Mouse (Mus musculus): ENCODE data around the gene 1500009L16Rik. TPM values are rescaled to one million over a fixed set of nuclear protein-coding genes. Genes with fewer than 3 reads are reported as not detected.

Gene 1500009L16Rik
- polyA plus RNA-seq (2012) = not detected in 2 replicates

DNA sequence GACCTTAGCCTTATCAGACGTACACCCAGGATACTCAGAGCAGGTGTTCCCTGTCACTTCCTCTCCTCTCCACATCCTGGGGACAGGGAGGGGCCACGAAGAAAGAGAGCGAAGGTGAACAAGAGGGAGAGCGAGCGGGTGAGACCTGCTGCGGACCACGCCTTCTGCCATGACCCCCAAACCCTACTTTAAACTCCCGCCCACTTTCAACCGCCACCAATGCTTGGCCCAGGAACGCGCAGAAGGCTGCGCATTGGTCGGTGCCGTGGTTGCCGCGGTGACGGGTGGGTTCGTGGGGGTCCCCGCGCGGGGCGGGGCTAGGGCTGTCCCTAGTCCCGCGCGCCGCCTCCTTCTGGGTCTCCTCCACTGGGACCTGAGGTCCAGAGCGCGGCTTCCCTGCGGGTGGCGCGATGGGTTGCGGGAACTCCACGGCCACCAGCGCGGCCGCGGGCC lies at the start of gene 1500009L16Rik:
TSS of gene 1500009L16Rik (plus strand) at position 287 of the 453 bp plus-strand sequence.
- TF ChIP-seq GATA1 (IDR thresholded peaks at IDR 0.05; ENCODE audit: low read length) = no peak

DNA sequence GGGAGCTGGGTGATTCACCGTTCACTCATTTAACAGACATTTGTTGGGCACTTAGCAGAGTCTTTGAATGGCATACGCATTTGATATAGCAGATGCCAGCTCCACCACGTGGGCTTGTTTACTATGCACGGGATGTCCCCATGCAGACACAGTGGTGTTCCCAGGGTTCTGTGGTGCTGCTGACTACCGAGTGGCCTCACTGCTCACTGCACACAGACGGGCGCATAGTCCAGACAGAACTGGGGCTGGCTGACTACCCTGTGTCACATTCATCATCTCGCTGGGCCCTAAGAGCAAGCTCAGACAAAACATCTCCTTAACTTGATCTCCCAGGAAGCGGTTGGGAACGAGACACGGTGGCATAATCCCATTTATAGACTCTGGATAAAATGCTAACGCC lies 41.3 kb upstream of the 1500009L16Rik start:
- TF ChIP-seq GATA1 (IDR thresholded peaks at IDR 0.05; ENCODE audit: low read length) = no peak

DNA sequence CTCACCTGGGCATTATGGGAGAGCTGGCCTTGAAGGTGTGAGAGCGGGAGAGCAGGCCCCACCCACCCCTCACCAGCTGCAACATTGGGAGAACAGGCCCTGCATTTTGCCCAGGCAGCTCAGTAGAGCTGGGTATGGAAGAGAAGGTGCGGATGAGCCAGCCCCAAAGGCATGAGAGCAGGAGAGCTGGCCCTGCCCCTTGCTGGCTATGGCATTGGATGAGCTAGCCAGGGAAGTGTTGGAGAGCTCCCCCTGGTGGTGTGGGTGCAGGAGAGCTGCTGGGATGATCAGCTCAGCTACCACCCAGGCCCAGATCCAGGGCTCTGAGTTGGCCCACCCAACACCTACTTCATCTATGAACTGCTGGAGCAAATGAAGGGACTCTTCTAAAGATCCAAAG lies 34.5 kb upstream of the 1500009L16Rik start:
- TF ChIP-seq GATA1 (IDR thresholded peaks at IDR 0.05; ENCODE audit: low read length) = no peak

DNA sequence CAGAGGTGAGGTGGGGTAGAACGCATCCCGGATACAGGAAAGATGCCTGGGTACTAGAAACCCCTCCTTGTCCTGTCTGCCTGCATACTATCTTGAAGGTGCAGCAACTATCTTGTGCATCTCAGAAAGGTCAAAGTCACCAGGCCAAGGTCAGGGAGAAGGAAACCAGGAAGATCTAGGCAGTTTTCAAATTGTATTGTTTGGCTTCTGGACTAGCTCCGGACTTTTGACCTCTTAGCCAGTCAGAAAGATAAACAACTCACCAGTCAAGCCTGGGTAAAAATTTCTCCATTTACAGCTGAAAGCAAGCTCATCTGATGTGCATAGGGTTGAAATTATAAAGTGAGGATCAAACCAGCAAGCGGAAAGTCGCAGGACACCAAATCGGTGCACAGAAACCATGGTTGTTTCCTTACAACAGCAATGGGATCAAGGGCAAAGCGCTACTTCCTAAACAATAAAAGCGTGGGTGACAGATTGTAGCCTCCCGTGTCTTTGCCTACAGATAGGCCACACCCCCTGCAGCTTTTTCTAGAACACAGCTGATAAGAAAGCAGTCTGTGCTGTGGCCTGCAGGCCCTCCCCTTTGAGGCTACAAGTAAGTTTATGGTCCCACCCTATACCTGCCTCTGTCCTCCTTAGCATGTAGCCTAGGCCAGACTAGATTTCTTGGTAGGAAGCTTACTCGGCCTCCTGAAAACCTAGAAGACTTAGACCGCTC lies 30.3 kb upstream of the 1500009L16Rik start:
- TF ChIP-seq GATA1 (IDR thresholded peaks at IDR 0.05; ENCODE audit: low read length) = no peak

DNA sequence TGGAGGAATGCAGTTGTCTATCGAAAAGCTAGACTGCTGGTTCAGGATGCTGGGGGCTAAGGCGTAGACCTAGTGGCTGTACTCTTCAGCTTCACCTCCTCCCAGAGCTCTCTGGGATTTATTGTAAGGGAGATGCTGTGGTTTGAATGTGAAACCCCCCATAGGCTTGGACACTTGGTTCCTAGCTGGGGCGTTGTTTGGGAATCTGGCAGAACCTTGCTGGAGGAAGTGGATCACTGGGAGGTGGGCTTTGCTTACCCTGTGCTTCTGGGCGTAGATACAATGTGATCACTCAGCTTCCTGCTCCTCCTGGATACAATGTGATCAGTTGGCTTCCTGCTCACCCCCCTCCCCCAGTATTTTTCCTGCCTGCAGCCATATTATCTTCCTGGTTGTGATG lies 26.4 kb upstream of the 1500009L16Rik start:
- TF ChIP-seq GATA1 (IDR thresholded peaks at IDR 0.05; ENCODE audit: low read length) = no peak

DNA sequence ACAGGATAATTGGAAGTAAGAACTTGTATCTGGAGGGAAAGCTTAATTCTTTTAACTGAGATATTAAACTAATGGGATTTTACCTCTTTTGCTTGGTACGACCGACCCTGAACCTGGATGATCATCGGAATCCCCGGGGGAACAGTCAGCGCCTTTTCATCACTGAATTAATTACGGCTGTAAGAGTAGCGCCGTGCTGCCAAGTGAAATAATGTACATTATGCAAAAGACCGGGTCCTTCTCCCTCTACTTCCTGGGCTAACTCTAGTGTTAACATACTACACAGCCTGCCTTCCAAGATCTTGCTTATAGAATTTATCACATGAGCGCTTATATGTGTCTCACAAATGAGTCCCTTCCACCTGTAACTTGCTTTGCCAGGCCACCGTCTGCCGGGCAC lies 16.0 kb upstream of the 1500009L16Rik start:
- TF ChIP-seq GATA1 (IDR thresholded peaks at IDR 0.05; ENCODE audit: low read length) = no peak

DNA sequence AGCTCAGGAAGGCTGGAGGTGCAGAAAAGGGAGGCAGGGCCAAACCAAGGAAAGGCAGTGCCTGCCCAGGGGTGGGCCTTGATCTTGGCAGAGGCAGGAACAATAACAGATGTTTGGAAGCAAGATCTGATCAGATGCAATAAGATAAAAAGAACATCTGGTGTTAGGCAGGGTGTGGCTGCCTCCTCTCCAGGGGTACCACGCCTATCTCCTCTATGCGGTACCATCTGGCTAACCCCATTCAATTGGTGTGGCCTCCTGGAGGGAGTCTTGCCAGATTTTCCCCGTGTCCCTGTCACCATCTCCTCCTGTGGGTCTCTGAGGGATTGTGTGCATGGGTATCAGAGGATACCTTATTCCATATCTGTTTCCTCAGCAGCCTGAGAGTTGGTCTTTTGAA lies 12.7 kb upstream of the 1500009L16Rik start:
- TF ChIP-seq GATA1 (IDR thresholded peaks at IDR 0.05; ENCODE audit: low read length) = no peak

DNA sequence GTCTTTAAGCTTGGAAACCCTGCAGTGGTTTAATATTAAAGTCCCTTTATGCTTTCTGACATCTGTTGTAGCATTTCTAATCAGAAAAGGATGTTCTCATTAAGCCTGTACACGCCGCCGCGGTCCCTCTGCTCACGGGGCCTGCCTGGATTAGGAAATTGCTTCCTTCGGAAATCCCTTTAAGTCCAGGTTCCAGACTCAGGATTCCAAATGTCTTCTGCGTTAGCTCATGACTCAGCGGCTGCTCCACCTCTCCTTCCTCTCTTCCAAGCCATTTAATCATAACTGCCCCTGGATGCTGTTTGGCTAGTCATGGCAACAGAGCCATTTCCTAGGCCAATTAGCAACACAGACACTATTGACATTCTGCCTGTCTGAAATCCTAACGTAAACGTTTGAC lies 10.9 kb upstream of the 1500009L16Rik start:
- no peak for TF ChIP-seq GATA1 (IDR thresholded peaks at IDR 0.05; ENCODE audit: low read length)

DNA sequence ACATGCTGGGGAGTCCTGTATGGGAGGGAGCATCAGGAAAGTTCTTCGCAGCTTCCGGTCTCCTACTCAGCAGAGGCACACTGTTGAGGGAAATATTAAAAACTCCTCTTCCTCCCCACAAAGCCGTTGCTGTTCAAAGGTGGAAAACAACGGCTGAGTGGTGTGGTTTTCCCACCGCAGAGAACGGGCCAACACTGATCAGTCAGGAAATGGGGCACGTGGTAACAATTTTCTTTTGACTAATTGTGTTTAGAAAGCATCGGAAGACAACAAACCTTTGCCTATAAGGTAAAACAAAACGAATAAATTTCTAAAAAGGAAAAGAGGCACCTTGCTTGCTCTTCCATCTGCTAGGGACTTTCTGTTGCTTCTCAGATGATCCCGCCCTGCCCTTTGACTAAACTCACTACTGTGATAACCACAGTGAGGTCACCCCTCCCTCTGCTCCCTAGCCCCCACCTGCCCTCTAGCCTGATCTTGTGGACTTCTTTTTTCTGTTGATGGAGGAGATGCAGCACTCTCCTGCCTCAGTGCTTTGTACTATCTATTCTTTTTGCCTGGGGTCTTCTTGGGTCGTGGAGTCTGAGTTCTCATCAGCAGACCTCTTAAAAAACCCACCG lies 3.7 kb upstream of the 1500009L16Rik start:
- TF ChIP-seq GATA1 (IDR thresholded peaks at IDR 0.05; ENCODE audit: low read length) = no peak

DNA sequence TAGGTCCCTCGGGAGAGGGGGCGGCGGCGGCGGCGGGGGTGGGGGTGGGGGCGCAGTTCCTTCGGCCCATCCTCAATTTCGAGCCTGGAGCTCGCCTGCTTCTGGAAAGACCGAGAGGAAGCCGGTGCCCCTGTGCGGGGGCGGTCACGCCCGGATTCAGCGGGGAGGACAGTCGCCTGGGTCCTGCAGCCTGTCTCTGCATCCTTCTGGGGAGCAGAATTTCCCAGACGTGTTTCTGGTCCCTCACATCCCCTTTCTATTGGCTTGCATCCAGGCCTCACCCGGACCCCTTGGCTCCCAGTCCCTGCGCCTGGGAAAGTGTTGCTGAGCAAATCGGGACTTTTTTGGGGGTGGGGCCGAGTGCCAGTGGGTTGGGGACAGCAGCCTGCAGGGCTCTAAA lies 390 bp downstream of the 1500009L16Rik start:
- no peak for TF ChIP-seq GATA1 (IDR thresholded peaks at IDR 0.05; ENCODE audit: low read length)

DNA sequence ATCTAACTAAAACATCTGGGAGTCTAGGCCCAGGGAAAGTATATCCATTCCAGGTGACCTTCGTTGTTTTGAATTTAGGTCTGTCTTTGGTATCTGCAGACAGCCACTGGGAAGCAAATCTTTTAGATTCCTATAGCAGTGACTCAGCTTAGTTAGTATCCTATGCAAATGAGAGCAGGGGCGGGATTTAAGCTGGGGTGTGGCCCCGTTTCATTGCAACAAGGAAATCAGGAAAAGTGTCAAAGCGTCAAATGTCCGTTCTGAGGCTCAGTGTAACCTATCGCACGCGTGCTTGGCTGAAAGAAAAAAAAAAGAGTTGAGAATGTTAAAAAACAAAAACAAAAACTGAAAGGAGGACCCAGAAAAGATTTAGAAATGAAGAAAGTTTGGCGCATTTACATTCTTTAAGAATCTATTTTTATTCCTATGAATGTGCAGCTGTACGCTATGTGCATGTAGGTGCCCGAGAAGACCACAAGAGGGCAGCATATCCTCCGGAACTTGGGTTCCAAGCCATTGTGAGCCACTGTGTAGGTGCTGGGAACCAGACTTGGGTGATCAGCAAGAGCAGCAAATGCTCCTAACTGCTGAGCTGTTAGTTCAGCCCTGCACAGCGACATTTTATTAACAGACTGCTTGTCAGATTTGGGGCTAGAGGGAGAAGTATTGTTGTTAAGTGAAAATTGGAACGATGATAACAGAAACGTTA lies 1.8 kb downstream of the 1500009L16Rik start:
- TF ChIP-seq GATA1 (IDR thresholded peaks at IDR 0.05; ENCODE audit: low read length) = no peak

DNA sequence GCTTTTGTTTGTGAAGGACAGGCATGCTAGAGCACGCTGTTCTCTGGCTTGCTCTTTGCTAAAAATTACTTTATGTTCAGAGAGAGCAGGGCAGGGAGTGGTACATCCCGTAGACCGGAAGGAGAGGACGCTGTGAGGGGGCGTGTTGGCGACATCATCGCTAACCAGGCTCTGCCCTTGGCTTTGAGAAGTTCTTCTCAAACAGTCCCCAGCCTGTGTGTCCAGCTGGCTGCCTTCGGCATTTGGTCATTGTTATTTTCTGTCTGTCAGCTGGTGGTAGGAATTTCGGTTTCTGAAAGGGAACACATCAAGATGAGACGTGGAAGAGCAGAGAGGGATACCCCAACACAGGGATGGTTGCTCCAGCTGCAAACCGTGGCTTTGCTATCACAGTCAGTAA lies 3.5 kb downstream of the 1500009L16Rik start:
- TF ChIP-seq GATA1 (IDR thresholded peaks at IDR 0.05; ENCODE audit: low read length) = no peak

DNA sequence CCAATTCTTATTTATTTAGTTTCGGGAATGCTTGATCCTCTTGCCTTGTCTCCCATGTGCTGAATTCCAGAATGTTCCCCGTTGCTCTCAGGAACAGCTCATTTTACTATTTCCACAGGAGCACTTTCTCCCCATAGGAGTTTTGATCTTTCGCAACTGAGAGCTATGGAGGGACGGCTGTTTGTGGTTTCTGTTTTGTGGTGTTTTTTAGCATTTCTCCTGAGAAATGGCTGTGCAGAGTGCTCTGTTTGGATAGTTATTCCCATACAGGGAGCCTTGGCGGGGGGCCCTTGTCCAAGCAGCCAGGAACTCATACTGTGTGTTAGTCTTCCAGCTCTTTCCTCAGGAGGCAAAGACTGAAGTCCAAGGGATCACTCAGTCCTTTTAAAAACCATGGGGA lies 5.2 kb downstream of the 1500009L16Rik start:
- TF ChIP-seq GATA1 (IDR thresholded peaks at IDR 0.05; ENCODE audit: low read length) = no peak

DNA sequence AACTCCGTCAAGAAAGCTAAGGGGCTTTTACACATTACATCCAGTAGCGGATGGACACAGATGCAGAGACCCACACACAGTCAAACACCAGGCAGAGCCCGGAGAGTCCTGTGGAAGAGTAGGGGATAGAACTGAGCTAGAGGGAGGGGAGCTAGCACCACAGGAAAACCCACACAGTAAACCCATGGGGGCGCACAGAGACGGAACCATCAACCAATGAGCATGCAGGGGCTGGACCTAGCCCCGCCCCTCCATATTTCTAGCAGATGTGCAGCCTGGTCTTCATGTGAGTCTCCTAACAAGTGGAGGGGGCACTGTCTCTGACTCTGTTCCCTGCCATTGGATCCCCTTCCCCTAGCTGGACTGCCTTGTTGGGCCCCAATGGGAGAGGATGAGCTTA lies 5.9 kb downstream of the 1500009L16Rik start:
- TF ChIP-seq GATA1 (IDR thresholded peaks at IDR 0.05; ENCODE audit: low read length) = no peak

DNA sequence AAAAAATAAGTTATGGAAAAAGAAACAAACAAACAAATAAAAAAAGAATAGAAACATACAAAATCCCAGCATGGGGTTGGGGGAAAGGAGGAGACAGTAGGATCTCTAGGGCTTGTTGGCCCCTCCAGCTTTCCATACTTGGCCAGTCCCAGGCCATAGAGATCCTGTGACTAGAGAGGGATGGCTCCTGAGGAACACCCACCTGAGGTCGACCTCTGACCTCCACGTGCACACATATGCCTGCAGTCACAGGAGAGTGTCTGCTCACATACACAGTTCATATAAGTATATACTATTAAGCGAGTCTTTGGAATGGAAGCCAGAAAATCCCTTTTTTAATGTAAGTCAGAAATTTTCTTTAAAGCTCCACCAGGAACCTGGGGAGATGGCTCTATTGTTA lies 6.4 kb downstream of the 1500009L16Rik start:
- no peak for TF ChIP-seq GATA1 (IDR thresholded peaks at IDR 0.05; ENCODE audit: low read length)

DNA sequence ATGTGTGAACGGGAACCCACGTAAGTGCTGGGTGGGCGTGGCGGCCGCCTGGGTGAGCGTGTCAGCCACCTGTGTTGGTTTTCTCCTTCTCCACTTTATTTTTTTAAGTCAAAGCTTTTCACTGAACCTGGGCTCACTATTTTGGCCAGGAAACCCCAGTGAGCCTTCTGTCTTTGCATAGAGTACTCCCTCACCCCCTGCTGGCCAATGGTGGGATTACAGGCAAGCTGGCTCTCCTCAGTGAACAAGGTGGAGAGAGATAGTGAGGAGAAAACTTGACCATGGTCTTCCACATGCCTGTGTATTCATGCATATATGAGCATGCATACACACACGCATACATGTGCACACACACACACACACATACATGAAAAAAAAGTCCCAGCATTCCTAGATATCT lies 6.8 kb downstream of the 1500009L16Rik start:
- TF ChIP-seq GATA1 (IDR thresholded peaks at IDR 0.05; ENCODE audit: low read length) = no peak

All from G1E-ER4 (cell line).